Comparison of ENCODE assay signal across 8 mouse cellular contexts in genomic region chr19:6061641-6062302, GRCm38 (mm10). TPM values are rescaled to one million over a fixed set of nuclear protein-coding genes. Genes with fewer than 3 reads are reported as not detected.
DNase-seq lines count a peak whose midpoint lies in the region; ATAC-seq lines count a peak whose summit lies in the region.

No protein-coding gene starts in this region.

- peak overlapping the region; percentile 96 for H3K27ac ChIP-seq in heart, embryonic 10.5 days
- peak overlapping the region; percentile 95 for H3K27ac ChIP-seq in intestine, embryonic 16.5 days (ENCODE audit: low read length)
- H3K27ac ChIP-seq in liver, embryonic 16.5 days (ENCODE audit: low read length): peak overlapping the region; percentile 97

- 2% methylated on average over 44 of the region's 44 CpGs for WGBS in heart, embryonic 10.5 days
- WGBS in intestine, embryonic 16.5 days: 1% methylated on average over 44 of the region's 44 CpGs
- under 1% methylated on average over 44 of the region's 44 CpGs for WGBS in liver, embryonic 16.5 days (ENCODE audit: insufficient replicate concordance)

- H3K9ac ChIP-seq in intestine, embryonic 16.5 days (ENCODE audit: low read depth, low read length): peak overlapping the region; percentile 95
- peak overlapping the region; percentile 79 for H3K9ac ChIP-seq in liver, embryonic 16.5 days (ENCODE audit: low read depth, low read length)

- no peaks in the 10 kb centered on the region for H3K9me3 ChIP-seq in heart, embryonic 10.5 days
- no peaks in the 10 kb centered on the region for H3K9me3 ChIP-seq in erythroblast, embryonic 14.5 days (ENCODE audit: control insufficient read depth, low read length)
- H3K9me3 ChIP-seq in intestine, embryonic 16.5 days (ENCODE audit: control insufficient read depth, low read length): no peaks in the 10 kb centered on the region
- H3K9me3 ChIP-seq in liver, embryonic 16.5 days (replicated peaks; ENCODE audit: control insufficient read depth, low read length): no peaks in the 10 kb centered on the region

- peak; percentile 11; the same call in 1 of the 2 replicates for ATAC-seq in intestine, embryonic 16.5 days
- peak; percentile 6; the same call in 1 of the 2 replicates for ATAC-seq in liver, embryonic 16.5 days (ENCODE audit: low read depth)

- no peaks in the 10 kb centered on the region for H3K27me3 ChIP-seq in heart, embryonic 10.5 days (ENCODE audit: insufficient read depth, poor library complexity, severe bottlenecking)
- no peaks in the 10 kb centered on the region for H3K27me3 ChIP-seq in erythroblast, embryonic 14.5 days (ENCODE audit: control insufficient read depth)
- H3K27me3 ChIP-seq in intestine, embryonic 16.5 days (replicated peaks; ENCODE audit: control insufficient read depth, insufficient read depth, low read length): no peaks in the 10 kb centered on the region
- H3K27me3 ChIP-seq in liver, embryonic 16.5 days (ENCODE audit: control insufficient read depth, insufficient read depth, low read depth, low read length): no peaks in the 10 kb centered on the region

- peaks cover 15% of the 10 kb centered on the region for H3K36me3 ChIP-seq in heart, embryonic 10.5 days
- H3K36me3 ChIP-seq in erythroblast, embryonic 14.5 days (ENCODE audit: control insufficient read depth): peaks cover 35% of the 10 kb centered on the region
- H3K36me3 ChIP-seq in intestine, embryonic 16.5 days (ENCODE audit: control insufficient read depth, insufficient read depth, low read length): no peaks in the 10 kb centered on the region
- H3K36me3 ChIP-seq in liver, embryonic 16.5 days (ENCODE audit: control insufficient read depth, insufficient read depth): peaks cover 11% of the 10 kb centered on the region

- peak overlapping the region; percentile 82 for H3K4me3 ChIP-seq in heart, embryonic 10.5 days
- H3K4me3 ChIP-seq in erythroblast, embryonic 14.5 days (replicated peaks): peak overlapping the region; percentile 70
- H3K4me3 ChIP-seq in intestine, embryonic 16.5 days (ENCODE audit: low read length): peak overlapping the region; percentile 95
- H3K4me3 ChIP-seq in liver, embryonic 16.5 days (ENCODE audit: low read depth, low read length): peak overlapping the region; percentile 79

- intact Hi-C loops in heart, postnatal 25 days (cut with DNase I): no loop called here

- peaks cover 42% of the 10 kb centered on the region for H3K4me1 ChIP-seq in heart, embryonic 10.5 days
- peaks cover 56% of the 10 kb centered on the region for H3K4me1 ChIP-seq in erythroblast, embryonic 14.5 days (ENCODE audit: control insufficient read depth)
- H3K4me1 ChIP-seq in intestine, embryonic 16.5 days (ENCODE audit: control insufficient read depth, insufficient read depth, low read length): peaks cover 32% of the 10 kb centered on the region
- H3K4me1 ChIP-seq in liver, embryonic 16.5 days (ENCODE audit: control insufficient read depth, low read depth, low read length): peaks cover 35% of the 10 kb centered on the region

- peak; percentile 83 for DNase-seq in heart, embryonic 10.5 days (ENCODE audit: low spot score)
- DNase-seq in heart, postnatal 25 days (ENCODE audit: low spot score): no peak
- DNase-seq in R1 (ENCODE audit: low read depth, low spot score): peak; percentile 68
- peak; percentile 45 for DNase-seq in neural tube, embryonic 10.5 days (ENCODE audit: extremely low spot score, low spot score)
- DNase-seq in thymus, postnatal 10 days (ENCODE audit: low spot score in 2 of 2): peak; percentile 63 to 67

- peak overlapping the region; percentile 98 for H3K4me2 ChIP-seq in intestine, embryonic 16.5 days (ENCODE audit: low read depth, low read length)
- H3K4me2 ChIP-seq in liver, embryonic 16.5 days (ENCODE audit: low read depth, low read length): peak overlapping the region; percentile 99

RNA-seq across cellular contexts. Expression of gene Znhit2, which starts 0.8 kb away (rescaled TPM):
- 26.9 and 33.4 TPM in 2 replicates for polyA plus RNA-seq in heart, embryonic 10.5 days (2016; fragmentation: Nextera tagmentation; extraction: Ambion mirVana)
- total RNA-seq in heart, postnatal 25 days (2021): 10 to 100 TPM; 11.9 to 12.4 TPM
- 8.6 and 9.3 TPM in 2 replicates for polyA plus RNA-seq in erythroblast, embryonic 14.5 days (2012)
- polyA plus RNA-seq in intestine, embryonic 16.5 days (2015; fragmentation: Nextera tagmentation; extraction: Ambion mirVana): 27.6 and 29.9 TPM in 2 replicates
- 15.3 and 17.7 TPM in 2 replicates for polyA plus RNA-seq in liver, embryonic 16.5 days (2015; fragmentation: Nextera tagmentation; extraction: Ambion mirVana)

RNA-seq across cellular contexts. Expression of gene Fau, which starts 4.1 kb away (rescaled TPM):
- 570 and 662 TPM in 2 replicates for polyA plus RNA-seq in heart, embryonic 10.5 days (2016; fragmentation: Nextera tagmentation; extraction: Ambion mirVana)
- total RNA-seq in heart, postnatal 25 days (2021): 100 to 1,000 TPM; 499 to 563 TPM
- 521 and 530 TPM in 2 replicates for polyA plus RNA-seq in erythroblast, embryonic 14.5 days (2012)
- 868 and 882 TPM in 2 replicates for polyA plus RNA-seq in intestine, embryonic 16.5 days (2015; fragmentation: Nextera tagmentation; extraction: Ambion mirVana)
- polyA plus RNA-seq in liver, embryonic 16.5 days (2015; fragmentation: Nextera tagmentation; extraction: Ambion mirVana): 440 and 454 TPM in 2 replicates

RNA-seq across cellular contexts. Expression of gene Mrpl49, which starts 4.2 kb away (rescaled TPM):
- polyA plus RNA-seq in heart, embryonic 10.5 days (2016; fragmentation: Nextera tagmentation; extraction: Ambion mirVana): 71.4 and 85.0 TPM in 2 replicates
- 10 to 100 TPM; 39.0 to 39.2 TPM for total RNA-seq in heart, postnatal 25 days (2021)
- polyA plus RNA-seq in erythroblast, embryonic 14.5 days (2012): 4.9 and 6.3 TPM in 2 replicates
- polyA plus RNA-seq in intestine, embryonic 16.5 days (2015; fragmentation: Nextera tagmentation; extraction: Ambion mirVana): 71.4 and 79.5 TPM in 2 replicates
- polyA plus RNA-seq in liver, embryonic 16.5 days (2015; fragmentation: Nextera tagmentation; extraction: Ambion mirVana): 37.4 and 38.5 TPM in 2 replicates

RNA-seq across cellular contexts. Expression of gene Tm7sf2, which starts 6.4 kb away (rescaled TPM):
- 13.7 and 18.8 TPM in 2 replicates for polyA plus RNA-seq in heart, embryonic 10.5 days (2016; fragmentation: Nextera tagmentation; extraction: Ambion mirVana)
- 1 to 10 TPM; 4.2 to 5.1 TPM for total RNA-seq in heart, postnatal 25 days (2021)
- 0.31 and 1.4 TPM in 2 replicates for polyA plus RNA-seq in erythroblast, embryonic 14.5 days (2012)
- polyA plus RNA-seq in intestine, embryonic 16.5 days (2015; fragmentation: Nextera tagmentation; extraction: Ambion mirVana): 37.3 and 39.0 TPM in 2 replicates
- polyA plus RNA-seq in liver, embryonic 16.5 days (2015; fragmentation: Nextera tagmentation; extraction: Ambion mirVana): 48.0 and 53.7 TPM in 2 replicates

RNA-seq across cellular contexts. Expression of gene Vps51, which starts 15.3 kb away (rescaled TPM):
- polyA plus RNA-seq in heart, embryonic 10.5 days (2016; fragmentation: Nextera tagmentation; extraction: Ambion mirVana): 57.3 and 60.5 TPM in 2 replicates
- 10 to 100 TPM; 23.0 to 25.3 TPM for total RNA-seq in heart, postnatal 25 days (2021)
- polyA plus RNA-seq in erythroblast, embryonic 14.5 days (2012): 3.9 and 4.9 TPM in 2 replicates
- polyA plus RNA-seq in intestine, embryonic 16.5 days (2015; fragmentation: Nextera tagmentation; extraction: Ambion mirVana): 66.7 and 68.2 TPM in 2 replicates
- 27.8 and 28.9 TPM in 2 replicates for polyA plus RNA-seq in liver, embryonic 16.5 days (2015; fragmentation: Nextera tagmentation; extraction: Ambion mirVana)
